Mouse (Mus musculus) heart, adult 9 months (tissue): ENCODE data around the gene Ptpn11.
"Not testable (repeated sequence)": the region's sequence is repeated elsewhere in the genome, so short reads cannot be mapped to it uniquely, and the experiment has no call there.

Source experiments
- DNase-seq, 2 experiments: peaks; one replicate each; pipeline ENCODE4 v3.0.0; 2022; ENCODE audit warnings: low spot score in 2 of 2

The Ptpn11 gene

GRCm38 (mm10) chr5:121215380-121216125 lies 24.4 kb upstream of the Ptpn11 start:
- peak; percentile 17 to 49 for DNase-seq

- no peak for DNase-seq
These were observed 23.5 kb upstream of the Ptpn11 start for GRCm38 (mm10) chr5:121214707-121215106.

- no peak for DNase-seq
These were observed 20.9 kb upstream of the Ptpn11 start for GRCm38 (mm10) chr5:121212108-121212507.

GRCm38 (mm10) chr5:121210601-121210924 lies 19.4 kb upstream of the Ptpn11 start:
- no peak for DNase-seq

- DNase-seq = no peak
These were observed 18.8 kb upstream of the Ptpn11 start for GRCm38 (mm10) chr5:121209755-121210600.

- no peak for DNase-seq
These were observed 15.8 kb upstream of the Ptpn11 start for GRCm38 (mm10) chr5:121206984-121207383.

- DNase-seq = no peak
These were observed 15.3 kb upstream of the Ptpn11 start for GRCm38 (mm10) chr5:121206540-121206939.

GRCm38 (mm10) chr5:121205537-121206130 lies 14.4 kb upstream of the Ptpn11 start:
- not testable (repeated sequence) for DNase-seq

GRCm38 (mm10) chr5:121204132-121205089 lies 13.2 kb upstream of the Ptpn11 start, which contains the start of gene Rpl6:
Rpl6 (plus strand) TSS chr5:121204481.
- peak; percentile 85 to 88 for DNase-seq

GRCm38 (mm10) chr5:121202467-121202866 lies 11.3 kb upstream of the Ptpn11 start:
- no peak for DNase-seq

- DNase-seq = no peak
These were observed 10.5 kb upstream of the Ptpn11 start for GRCm38 (mm10) chr5:121201739-121202138.

- no peak for DNase-seq
These were observed 7.2 kb upstream of the Ptpn11 start for GRCm38 (mm10) chr5:121198376-121198775.

GRCm38 (mm10) chr5:121197337-121197736 lies 6.1 kb upstream of the Ptpn11 start:
- no peak for DNase-seq

- no peak for DNase-seq
These were observed 5.6 kb upstream of the Ptpn11 start for GRCm38 (mm10) chr5:121196764-121197163.

- no peak for DNase-seq
These were observed 3.0 kb upstream of the Ptpn11 start for GRCm38 (mm10) chr5:121194173-121194572.

- no peak for DNase-seq
These were observed 348 bp upstream of the Ptpn11 start for GRCm38 (mm10) chr5:121191584-121191906.

GRCm38 (mm10) chr5:121190210-121190835 lies 874 bp downstream of the Ptpn11 start:
- DNase-seq = no peak

- no peak for DNase-seq
These were observed 2.0 kb downstream of the Ptpn11 start for GRCm38 (mm10) chr5:121189182-121189581.

GRCm38 (mm10) chr5:121188265-121188664 lies 2.9 kb downstream of the Ptpn11 start:
- DNase-seq = no peak

- peak; percentile 76 for DNase-seq
These were observed 3.6 kb downstream of the Ptpn11 start for GRCm38 (mm10) chr5:121187580-121188001.

- peak in 1 of 2 experiments; percentile 24 for DNase-seq
These were observed 6.1 kb downstream of the Ptpn11 start for GRCm38 (mm10) chr5:121184945-121185551.
